Mouse (Mus musculus) testis, adult 2 months (tissue): ENCODE measurements around the gene Calca.

Experiments used
- CTCF ChIP-seq: fragments of 200-500 bp; IDR thresholded peaks from 2 replicates; pipeline ENCODE4 v1.5.1; 2012; ENCODE audit warnings: low read depth, mild to moderate bottlenecking, inconsistent platforms, low read length, moderate library complexity; ENCODE audit not compliant: control insufficient read depth, insufficient read depth, insufficient replicate concordance
- POLR2A ChIP-seq: fragments of 200-500 bp; IDR thresholded peaks from 2 replicates; pipeline ENCODE4 v1.6.1; 2012; ENCODE audit warnings: low read depth, mild to moderate bottlenecking, inconsistent platforms, low read length, moderate library complexity; ENCODE audit not compliant: control insufficient read depth

- TF ChIP-seq CTCF (no peak), POLR2A (no peak)
Measured at GRCm38 (mm10) chr7:114616759-114617158, 19.4 kb downstream of the Calca start.
